Mouse (Mus musculus) E14TG2a.4 (cell line): ENCODE results near the gene Txlna.

Experiments
- CTCF ChIP-seq: conservative IDR thresholded peaks from 2 replicates; pipeline ENCODE4 v1.5.1; 2014; ENCODE audit warnings: low read length
- POU5F1 ChIP-seq: IDR thresholded peaks from 2 replicates; pipeline ENCODE4 v1.6.1; 2014; ENCODE audit warnings: low read length, borderline replicate concordance

DNA sequence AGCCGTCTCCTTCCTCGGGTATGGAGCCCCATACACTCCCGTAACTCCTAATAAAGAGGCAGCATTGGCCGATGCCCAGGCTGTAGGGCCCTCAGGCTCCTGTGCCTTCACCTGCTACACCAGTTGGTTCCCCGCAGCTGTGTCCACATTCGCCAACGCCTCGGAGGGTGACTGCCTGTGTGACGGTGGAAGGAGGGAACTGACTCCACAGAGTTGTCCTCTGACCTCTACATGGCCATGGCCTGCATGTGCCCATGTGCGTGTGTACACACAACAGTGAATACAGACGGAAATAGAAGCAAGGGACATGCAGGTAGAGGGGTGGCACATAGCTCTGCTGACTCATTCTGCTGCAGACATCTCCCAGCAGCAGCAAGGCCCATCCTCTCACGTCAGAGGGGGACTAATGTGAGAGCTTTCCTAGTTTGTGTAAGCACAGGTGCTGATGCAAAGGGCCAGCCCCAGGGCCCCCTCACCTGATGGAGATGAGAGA, 31.7 kb downstream of the Txlna start:
- TF ChIP-seq CTCF (no peak), POU5F1 (no peak)
